Mouse (Mus musculus): ENCODE data around the gene Cldn20.

DNA sequence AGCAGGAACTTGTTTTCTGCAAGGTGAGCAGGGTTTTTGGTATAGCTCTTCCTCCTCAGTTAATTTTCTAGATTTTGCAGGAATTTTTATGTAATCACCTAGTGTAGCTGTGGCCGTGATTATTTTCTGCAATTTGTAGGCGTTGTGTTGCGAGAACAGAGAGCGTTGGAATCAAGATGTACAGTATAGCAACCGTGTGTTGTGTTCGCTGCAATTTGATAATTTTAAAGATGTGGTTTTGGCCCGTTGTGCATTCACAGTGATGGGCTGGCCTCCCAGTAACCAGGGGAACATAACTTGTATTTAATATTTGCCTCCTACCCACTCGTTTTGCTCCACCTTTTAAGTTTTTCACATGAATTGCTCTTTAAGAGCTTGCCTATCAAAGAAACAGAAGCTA lies 49.3 kb upstream of the Cldn20 start:
- no peak for TF ChIP-seq CTCF (IDR thresholded peaks at IDR 0.05; ENCODE audit: extremely low read depth, insufficient read depth, low read length)
- no peak for TF ChIP-seq POLR2A (IDR thresholded peaks at IDR 0.05; ENCODE audit: extremely low read depth, insufficient read depth, low read length)
